Mouse (Mus musculus) left cerebral cortex, postnatal 14 days (tissue): ENCODE measurements at regions not wholly inside any gene's neighbourhood (a gene's known extent, or its start where the extent isn't known, plus 50 kb on each side); places are given as distances from the start of the nearest gene placed in this dataset.
A peak's percentile ranks its signal among the peaks of the same experiment; 100 is the strongest.

Experiments used
- DNase-seq, 2 experiments: peaks; one replicate each; pipeline ENCODE4 v3.0.0; 2021 to 2022; ENCODE audit warnings: low spot score in 2 of 2, mixed read lengths in 1 of 2
- intact Hi-C: fragments of 180-260 bp; cut with DNase I; formaldehyde crosslinking; loops from one replicate; pipeline ENCODE4 v1.15.1; 2025

- intact Hi-C loops = no loop called here
- no peak for DNase-seq
Observed at GRCm38 (mm10) chr12:7636417-7637175, 340.9 kb upstream of the Apob start.

- intact Hi-C loops = no loop called here
- DNase-seq = no peak
Observed at GRCm38 (mm10) chr12:7637629-7638028, 339.8 kb upstream of the Apob start.

- peak in 1 of 2 experiments; percentile 5 for DNase-seq
- intact Hi-C loops = no loop called here
Observed at GRCm38 (mm10) chr12:7650851-7651250, 326.6 kb upstream of the Apob start.

- intact Hi-C loops = no loop called here
- no peak for DNase-seq
Observed at GRCm38 (mm10) chr12:7662027-7662426, 315.4 kb upstream of the Apob start.

GRCm38 (mm10) chr12:7670114-7670513 is 307.3 kb upstream of the Apob start:
- no peak for DNase-seq
- intact Hi-C loops = no loop called here

- no peak for DNase-seq
- intact Hi-C loops = no loop called here
Observed at GRCm38 (mm10) chr12:7670561-7670960, 306.9 kb upstream of the Apob start.

- no peak for DNase-seq
- intact Hi-C loops = no loop called here
Observed at GRCm38 (mm10) chr12:7691996-7692395, 285.5 kb upstream of the Apob start.

GRCm38 (mm10) chr12:7698324-7698944 is 279.0 kb upstream of the Apob start:
- no peak for DNase-seq
- intact Hi-C loops = no loop called here

- no peak for DNase-seq
- intact Hi-C loops = no loop called here
Observed at GRCm38 (mm10) chr12:7709102-7709501, 268.3 kb upstream of the Apob start.

GRCm38 (mm10) chr12:7709872-7710271 is 267.6 kb upstream of the Apob start:
- no peak for DNase-seq
- intact Hi-C loops = no loop called here

GRCm38 (mm10) chr12:7715091-7715490 is 262.4 kb upstream of the Apob start:
- peak in 1 of 2 experiments; percentile 5 for DNase-seq
- intact Hi-C loops = no loop called here

- peak in 1 of 2 experiments; percentile 39 for DNase-seq
- intact Hi-C loops = no loop called here
Observed at GRCm38 (mm10) chr12:7718556-7718955, 258.9 kb upstream of the Apob start.

- intact Hi-C loops = no loop called here
- DNase-seq = no peak
Observed at GRCm38 (mm10) chr12:7719080-7719479, 258.4 kb upstream of the Apob start.

GRCm38 (mm10) chr12:7724992-7725391 is 252.5 kb upstream of the Apob start:
- no peak for DNase-seq
- intact Hi-C loops = no loop called here

GRCm38 (mm10) chr12:7738020-7738419 is 239.4 kb upstream of the Apob start:
- intact Hi-C loops = no loop called here
- DNase-seq = peak in 1 of 2 experiments; percentile 14

- intact Hi-C loops = no loop called here
- DNase-seq = no peak
Observed at GRCm38 (mm10) chr12:7738629-7739351, 238.7 kb upstream of the Apob start.

GRCm38 (mm10) chr12:7739352-7739994 is 238.0 kb upstream of the Apob start:
- DNase-seq = no peak
- intact Hi-C loops = no loop called here

GRCm38 (mm10) chr12:7746708-7747107 is 230.7 kb upstream of the Apob start:
- intact Hi-C loops = no loop called here
- no peak for DNase-seq

GRCm38 (mm10) chr12:7749319-7750238 is 227.9 kb upstream of the Apob start:
- DNase-seq = no peak
- intact Hi-C loops = no loop called here
